Mouse (Mus musculus) MN1 (cell line): ENCODE measurements at regions not wholly inside any gene's neighbourhood (a gene's known extent, or its start where the extent isn't known, plus 50 kb on each side); places are given as distances from the start of the nearest gene placed in this dataset.

Source experiments
- DNase-seq: peaks from one replicate; pipeline ENCODE4 v3.0.0-alpha.2; 2016; ENCODE audit warnings: low spot score

DNA sequence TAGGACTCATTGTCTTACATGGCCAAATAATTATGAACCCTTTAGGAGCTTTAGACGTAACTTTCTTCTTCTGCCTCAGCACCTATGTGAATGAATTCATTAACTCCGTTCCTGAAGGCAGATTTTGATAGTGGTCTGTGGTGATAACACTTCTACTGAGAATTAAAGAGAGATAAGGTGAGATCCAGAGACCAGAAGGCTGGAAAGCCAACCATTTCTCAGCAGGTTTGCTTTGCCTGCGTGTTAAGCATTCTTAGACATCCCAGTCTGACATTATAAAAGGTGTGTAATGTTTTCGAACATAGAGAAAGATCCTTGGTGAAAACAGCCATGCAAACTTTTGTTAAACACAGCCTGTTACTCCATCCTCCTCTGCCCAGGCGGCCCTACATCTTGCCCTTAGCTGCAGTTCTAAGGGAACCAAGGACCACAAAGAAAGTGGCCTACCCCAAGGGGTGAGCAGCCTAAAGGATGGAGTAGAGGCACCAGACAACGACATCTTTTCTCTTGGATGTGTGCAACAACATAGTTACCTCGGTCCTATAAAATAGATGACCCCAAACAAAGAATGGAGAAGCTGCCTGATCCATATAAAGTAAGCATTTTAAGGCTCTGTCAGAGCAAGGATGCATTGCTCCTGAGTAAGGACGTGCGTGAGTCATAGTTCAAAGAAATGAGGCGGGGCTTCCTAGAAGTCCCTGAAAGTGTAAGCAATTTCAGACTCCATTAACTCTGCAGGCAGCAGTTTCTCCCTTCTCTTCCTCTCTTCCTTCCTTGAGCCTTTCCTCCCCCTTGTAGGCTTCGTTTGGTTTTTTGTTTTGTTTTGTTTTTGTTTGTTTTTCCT is 55.1 kb upstream of the Xpr1 start:
- peak; percentile 52 for DNase-seq

- no peak for DNase-seq
Measured at GRCm38 (mm10) chr1:155472956-155473646, 55.9 kb upstream of the Xpr1 start.

DNA sequence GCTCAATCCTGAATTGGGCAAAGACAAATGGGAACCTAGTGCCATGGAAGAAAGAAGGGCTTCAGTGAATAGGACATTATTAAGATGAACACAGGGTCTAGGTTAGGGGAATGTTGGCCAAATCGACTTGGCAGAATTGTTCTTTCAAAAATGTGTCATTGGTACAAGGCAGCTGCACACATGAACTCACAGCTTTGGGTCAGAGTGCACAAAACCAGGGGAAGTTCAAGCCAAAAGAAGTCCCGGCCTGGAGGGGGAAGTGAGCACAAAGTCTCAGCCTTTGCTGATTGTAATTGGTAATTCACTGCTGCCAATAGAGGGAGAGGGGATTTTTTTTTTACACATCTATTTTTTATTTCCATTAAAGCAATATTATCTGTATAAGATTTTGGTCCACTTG is 57.8 kb upstream of the Xpr1 start:
- DNase-seq, result no peak

DNA sequence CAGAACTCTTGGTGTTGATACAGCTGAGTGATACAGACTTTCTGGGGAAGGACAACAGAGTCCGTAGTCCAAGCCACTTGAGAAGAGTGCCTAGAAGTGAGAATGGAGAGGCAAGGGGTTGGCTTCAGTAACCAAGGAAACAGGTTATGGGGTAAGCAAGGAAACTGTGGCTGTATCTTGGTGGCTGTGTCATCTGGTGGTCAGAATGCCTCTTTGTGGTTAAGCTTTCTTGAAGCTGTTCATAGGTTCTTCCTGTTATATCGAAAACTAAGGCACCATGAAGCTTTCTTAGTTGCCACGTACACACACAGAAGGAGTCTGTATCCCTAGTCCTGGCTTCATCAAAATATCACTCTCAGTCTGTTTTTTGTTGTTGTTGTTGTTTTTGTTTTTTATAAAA is 59.0 kb upstream of the Xpr1 start:
- DNase-seq, result no peak

GRCm38 (mm10) chr1:155482148-155482547 is 64.9 kb upstream of the Xpr1 start:
- no peak for DNase-seq

DNA sequence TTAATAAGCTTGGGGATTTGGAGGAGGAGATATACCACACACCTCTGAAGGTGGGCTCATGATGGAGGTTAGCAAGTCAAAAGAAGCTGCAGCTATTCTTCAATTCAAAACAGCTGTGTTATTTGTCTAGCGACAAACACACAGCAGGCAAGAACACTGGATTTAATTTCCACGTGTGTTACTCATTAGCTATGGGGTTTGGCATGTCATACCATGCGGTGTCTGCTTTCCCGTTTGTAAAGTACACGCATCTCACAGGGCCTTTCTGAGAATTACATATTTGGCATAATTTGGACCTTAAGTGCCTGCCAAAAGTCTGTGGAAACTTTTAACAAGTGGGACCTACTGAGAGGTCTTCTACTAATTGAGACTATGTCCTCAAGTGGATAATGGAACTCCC is 65.5 kb upstream of the Xpr1 start:
- DNase-seq, result no peak

- DNase-seq, result no peak
Measured at GRCm38 (mm10) chr1:155483693-155484092, 66.5 kb upstream of the Xpr1 start.

- DNase-seq, result no peak
Measured at GRCm38 (mm10) chr1:155487796-155488195, 70.1 kb upstream of the Acbd6 start.

DNA sequence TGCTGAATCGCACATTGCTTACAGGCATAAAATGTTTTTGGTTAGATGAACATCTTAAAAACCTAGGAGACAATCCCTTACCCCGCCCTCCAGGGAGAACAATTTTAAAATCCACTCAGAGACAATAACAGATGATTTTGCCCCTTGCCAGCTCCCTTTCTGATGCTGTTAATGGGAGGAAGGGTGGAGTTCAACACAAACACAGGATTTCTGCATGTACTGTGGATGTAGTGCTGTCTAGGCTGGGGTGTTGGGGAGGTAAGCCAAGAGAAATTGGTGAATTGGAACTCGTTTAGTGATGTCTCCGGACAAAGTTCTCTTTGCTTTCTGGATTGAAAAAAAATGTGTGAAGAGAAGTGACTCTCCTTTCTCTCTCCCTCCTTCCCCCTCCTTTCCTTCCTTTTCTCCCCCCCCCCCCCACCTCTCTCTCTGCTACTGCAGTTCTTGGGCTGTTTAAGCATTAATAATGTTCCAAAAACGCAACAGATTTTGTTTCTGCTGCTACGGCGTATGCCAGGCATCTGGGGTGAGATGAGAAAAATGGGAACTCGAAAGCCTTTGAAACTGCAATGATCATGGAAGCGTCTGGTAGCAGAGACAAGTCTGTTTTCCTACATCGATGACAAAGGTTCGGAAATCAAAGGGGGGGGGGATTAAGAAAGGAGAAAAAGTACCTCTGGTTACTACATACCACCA is 68.8 kb upstream of the Acbd6 start:
- no peak for DNase-seq

DNA sequence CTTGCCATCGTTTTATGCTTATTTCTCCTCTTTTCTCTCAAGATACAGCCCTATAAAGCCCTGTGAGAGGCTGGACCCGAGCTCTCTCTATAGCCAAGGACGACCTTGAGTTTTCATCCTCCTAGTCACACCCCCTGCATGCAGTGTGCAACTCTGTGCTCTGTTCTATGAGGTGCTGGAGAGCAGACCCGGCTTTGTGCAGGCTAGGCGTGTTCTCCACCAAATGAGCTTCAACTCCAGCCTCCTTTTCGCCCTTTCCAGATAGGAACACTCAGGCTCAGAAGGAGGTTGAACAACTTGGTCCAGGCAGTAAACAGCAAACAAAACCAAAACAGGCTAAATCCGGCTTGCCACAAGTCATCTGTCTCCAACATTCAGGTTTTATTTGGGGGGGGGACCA is 67.8 kb upstream of the Acbd6 start:
- no peak for DNase-seq

DNA sequence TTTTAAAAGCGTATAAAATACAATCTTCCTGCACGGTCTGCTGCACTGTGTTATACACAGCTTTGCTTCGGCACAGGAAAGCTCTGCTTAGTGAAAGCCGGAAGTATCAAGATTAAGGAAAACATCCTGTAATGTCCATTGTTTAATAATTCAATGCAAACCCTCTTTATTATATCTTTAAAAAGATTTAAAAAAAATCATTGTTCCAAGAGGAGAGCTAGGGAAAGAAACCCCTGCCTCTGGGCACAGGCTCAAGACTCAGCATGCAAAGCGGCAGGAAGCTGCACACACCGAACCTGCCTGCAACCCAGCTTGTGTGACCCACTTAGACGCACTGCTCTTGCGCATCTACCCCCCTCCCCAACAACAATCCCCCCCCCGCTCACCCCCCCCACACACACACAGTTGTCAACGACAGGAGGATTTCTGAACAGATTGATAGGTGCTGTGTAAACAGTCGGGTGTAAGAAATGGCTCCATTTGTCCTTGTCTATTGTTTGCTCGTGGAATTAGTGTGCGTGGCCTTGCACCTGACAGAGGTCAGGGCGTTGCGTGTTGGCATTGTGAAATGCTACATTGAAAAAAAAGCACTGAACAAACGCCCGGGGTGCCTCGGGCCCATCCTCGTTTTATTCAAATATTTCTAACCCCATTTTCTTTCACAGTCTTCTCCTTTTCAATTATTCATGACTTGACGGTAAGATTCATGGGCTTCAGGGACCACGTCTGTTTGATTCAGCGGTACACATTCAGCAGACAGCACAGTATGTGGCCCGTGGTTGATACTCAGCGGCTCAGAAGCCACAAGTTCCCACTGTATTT is 66.5 kb upstream of the Acbd6 start:
- no peak for DNase-seq

DNA sequence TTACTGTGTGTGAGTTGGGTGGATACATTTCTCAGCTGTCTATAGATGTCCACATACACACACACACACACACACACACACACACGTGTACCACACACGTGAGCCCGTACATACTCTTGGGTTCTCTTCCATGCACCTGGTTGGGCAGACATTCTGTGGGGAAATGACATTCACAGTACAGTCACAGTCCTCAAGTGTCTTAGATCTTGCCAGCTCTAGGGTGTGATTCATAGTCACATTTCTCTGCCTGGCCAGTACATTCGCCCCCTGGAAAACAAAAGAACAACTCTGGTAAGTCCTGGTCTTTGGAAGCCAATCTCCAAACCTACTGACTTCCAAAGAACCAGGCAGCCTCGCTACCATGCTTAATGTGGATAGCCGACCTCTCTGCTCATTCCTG is 64.6 kb upstream of the Acbd6 start:
- no peak for DNase-seq

DNA sequence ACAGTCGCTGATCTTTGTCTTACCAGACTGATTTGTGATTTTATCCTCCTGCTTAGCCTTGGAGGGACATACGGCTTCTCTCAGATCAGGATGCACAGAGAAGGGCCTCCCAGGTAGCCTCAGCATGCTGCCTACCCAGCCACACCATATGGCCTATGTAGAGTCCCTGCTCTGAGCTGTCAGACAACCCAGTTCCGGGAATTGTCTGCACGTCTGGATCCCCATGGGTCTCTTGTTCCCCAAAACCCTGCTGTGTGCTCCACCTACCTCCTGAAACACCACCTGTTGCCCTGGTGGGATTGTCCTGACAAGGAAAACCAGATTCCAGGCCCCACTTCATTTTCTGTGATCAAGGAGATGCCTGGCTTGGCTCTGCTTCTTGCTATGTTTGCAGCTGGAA is 64.1 kb upstream of the Acbd6 start:
- no peak for DNase-seq

GRCm38 (mm10) chr1:155494347-155494746 is 63.6 kb upstream of the Acbd6 start:
- no peak for DNase-seq

GRCm38 (mm10) chr1:155499735-155500134 is 58.2 kb upstream of the Acbd6 start:
- no peak for DNase-seq

- DNase-seq, result no peak
Measured at GRCm38 (mm10) chr1:155502867-155503266, 55.1 kb upstream of the Acbd6 start.

GRCm38 (mm10) chr1:155504581-155505328 is 53.2 kb upstream of the Acbd6 start:
- DNase-seq, result peak; percentile 48

- no peak for DNase-seq
Measured at GRCm38 (mm10) chr1:155505361-155506077, 52.4 kb upstream of the Acbd6 start.
